Mouse (Mus musculus): ENCODE results near the gene Lrrk1. TPM values are rescaled to one million over a fixed set of nuclear protein-coding genes. Genes with fewer than 3 reads are reported as not detected.

The Lrrk1 gene
- polyA plus RNA-seq, 1 experiment: not detected

DNA sequence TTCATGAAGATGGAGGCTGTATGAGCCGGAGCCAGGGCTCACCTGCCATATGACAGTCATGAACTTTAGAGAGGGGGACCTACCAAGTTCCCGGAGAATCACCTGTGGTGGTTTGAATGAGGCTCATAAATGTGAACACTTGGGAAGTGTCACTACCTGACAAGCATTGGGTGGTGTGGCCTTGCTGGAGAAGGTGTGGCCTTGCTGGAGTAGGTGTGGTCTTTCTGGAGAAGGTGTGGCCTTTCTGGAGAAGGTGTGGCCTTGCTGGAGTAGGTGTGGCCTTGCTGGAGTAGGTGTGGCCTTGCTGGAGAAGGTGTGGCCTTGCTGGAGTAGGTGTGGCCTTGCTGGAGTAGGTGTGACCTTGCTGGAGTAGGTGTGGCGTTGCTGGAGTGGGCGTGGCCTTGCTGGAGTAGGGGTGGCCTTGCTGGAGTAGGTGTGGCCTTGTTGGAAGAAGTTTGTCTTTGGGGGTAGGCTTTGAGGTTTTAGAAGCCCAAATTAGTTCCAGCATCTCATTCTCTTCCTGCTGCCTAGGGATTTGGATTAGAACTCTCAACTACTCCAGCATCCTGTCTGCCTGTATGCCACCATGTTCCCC is 54.1 kb downstream of the Lrrk1 start:
- H3K27ac ChIP-seq (ENCODE audit: insufficient read depth, low read depth, low read length): no peak overlapping the region
- H3K4me1 ChIP-seq (ENCODE audit: control insufficient read depth, insufficient read depth, low read length): no peaks in the 10 kb centered on the region
- no peak overlapping the region for H3K4me3 ChIP-seq (ENCODE audit: insufficient read depth, low read depth, low read length)
- TF ChIP-seq POLR2A (IDR thresholded peaks at IDR 0.05; ENCODE audit: insufficient read depth, low read depth, low read length): no peak
- no peak for TF ChIP-seq CTCF (IDR thresholded peaks at IDR 0.05; ENCODE audit: insufficient read depth, low read depth, low read length)
- WGBS: 92% methylated on average over 4 of the region's 4 CpGs

DNA sequence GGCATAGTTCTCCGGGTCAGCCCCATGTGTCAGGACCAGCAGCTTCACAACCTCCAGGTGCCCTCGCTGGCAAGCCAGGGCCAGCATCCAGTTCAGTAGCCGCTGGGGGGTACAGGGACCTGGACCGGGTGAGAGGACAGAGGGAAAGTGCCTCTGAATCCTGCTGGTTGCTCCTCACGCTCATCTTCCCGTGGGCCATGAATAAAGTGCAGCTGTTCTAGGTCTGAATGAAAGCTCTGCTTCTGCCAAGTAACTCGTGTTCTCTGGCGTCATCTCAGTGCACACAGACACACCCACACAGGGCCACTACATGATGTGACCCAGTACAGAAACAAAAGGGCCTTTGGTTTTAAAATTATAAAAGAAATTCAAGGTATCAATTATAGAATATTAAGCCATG is 55.8 kb downstream of the Lrrk1 start:
- Histone ChIP-seq H3K4me3 (ENCODE audit: insufficient read depth, low read depth, low read length) (no peak overlapping the region), H3K4me1 (ENCODE audit: control insufficient read depth, insufficient read depth, low read length) (no peaks in the 10 kb centered on the region), H3K27ac (ENCODE audit: insufficient read depth, low read depth, low read length) (no peak overlapping the region)
- 75% methylated on average over 8 of the region's 8 CpGs for WGBS
- no peak for TF ChIP-seq POLR2A (IDR thresholded peaks at IDR 0.05; ENCODE audit: insufficient read depth, low read depth, low read length)
- TF ChIP-seq CTCF (IDR thresholded peaks at IDR 0.05; ENCODE audit: insufficient read depth, low read depth, low read length): no peak

DNA sequence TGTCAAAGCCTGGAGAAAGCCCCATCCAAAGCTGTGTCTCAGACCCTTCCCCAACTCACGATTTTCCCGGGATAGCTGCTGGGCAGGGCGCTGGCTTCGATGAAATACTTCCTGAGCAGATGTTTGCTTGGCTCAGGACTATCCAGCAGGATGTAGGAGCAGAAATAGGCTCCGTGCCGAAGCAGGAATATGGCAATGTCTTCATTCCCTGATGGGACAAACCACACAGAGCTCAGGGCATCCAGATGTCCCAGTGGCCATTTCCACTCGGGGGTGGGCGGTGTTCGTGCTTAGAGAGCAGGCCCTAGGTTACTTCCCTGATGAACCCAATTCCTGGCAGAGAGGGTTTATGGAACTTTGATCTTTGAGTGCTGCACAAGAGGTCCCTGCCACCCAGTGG is 57.5 kb downstream of the Lrrk1 start:
- Histone ChIP-seq H3K4me1 (ENCODE audit: control insufficient read depth, insufficient read depth, low read length) (no peaks in the 10 kb centered on the region), H3K4me3 (ENCODE audit: insufficient read depth, low read depth, low read length) (no peak overlapping the region), H3K27ac (ENCODE audit: insufficient read depth, low read depth, low read length) (no peak overlapping the region)
- WGBS: 94% methylated on average over 9 of the region's 9 CpGs
- TF ChIP-seq CTCF (IDR thresholded peaks at IDR 0.05; ENCODE audit: insufficient read depth, low read depth, low read length): no peak
- no peak for TF ChIP-seq POLR2A (IDR thresholded peaks at IDR 0.05; ENCODE audit: insufficient read depth, low read depth, low read length)

DNA sequence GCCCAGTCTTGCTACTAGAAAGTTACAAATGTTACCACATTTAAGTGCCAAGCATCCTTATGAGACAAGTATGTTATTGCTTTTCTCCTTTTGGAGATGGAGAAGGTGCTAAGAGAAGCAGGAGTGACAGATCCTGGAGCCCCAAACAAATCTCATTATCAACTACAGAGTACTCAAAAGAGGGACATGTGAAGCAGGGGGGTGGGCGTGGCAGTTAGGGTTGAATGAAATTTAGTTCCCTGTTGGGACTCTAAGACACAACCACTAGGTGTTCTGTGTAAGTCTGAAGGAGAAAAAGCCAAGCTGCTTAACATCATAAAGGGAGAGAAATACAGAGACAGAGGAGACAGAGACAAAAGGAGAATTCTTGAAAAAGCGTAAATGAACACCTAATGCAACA is 60.6 kb downstream of the Lrrk1 start:
- 80% methylated on average over 2 of the region's 2 CpGs for WGBS
- TF ChIP-seq CTCF (IDR thresholded peaks at IDR 0.05; ENCODE audit: insufficient read depth, low read depth, low read length): no peak
- TF ChIP-seq POLR2A (IDR thresholded peaks at IDR 0.05; ENCODE audit: insufficient read depth, low read depth, low read length): no peak

DNA sequence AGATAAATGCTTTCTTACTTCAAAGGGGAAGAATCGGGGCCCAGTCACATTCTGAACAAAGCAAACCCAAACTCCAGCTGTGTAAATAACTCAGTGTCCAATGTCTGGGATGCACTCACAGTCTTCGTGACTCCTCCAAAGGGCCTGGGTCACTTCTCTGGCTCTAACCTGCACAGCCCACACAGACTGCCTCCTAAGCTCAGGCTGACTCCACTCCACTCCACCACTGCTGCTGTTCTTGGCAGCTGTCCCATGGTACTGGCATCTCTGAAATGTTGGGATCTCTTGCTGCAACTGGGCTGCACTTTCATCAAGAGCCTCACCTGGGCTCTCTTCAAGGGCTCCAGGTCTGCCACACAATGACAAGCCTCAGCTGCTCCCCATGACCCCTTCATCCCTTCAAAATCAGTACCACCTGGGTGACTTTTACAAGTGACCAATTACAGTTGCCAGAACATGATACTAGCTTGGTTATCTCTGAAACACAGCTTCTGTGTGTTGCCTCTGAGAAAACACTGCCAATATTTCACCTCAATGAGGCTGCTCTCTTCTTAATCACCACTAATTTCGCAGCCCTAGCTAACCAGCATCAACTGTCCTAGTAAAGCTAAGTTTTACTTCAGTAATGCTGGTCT is 62.6 kb downstream of the Lrrk1 start:
- Histone ChIP-seq H3K4me3 (ENCODE audit: insufficient read depth, low read depth, low read length) (no peak overlapping the region), H3K4me1 (ENCODE audit: control insufficient read depth, insufficient read depth, low read length) (no peaks in the 10 kb centered on the region), H3K27ac (ENCODE audit: insufficient read depth, low read depth, low read length) (no peak overlapping the region)
- TF ChIP-seq POLR2A (IDR thresholded peaks at IDR 0.05; ENCODE audit: insufficient read depth, low read depth, low read length) (no peak), CTCF (IDR thresholded peaks at IDR 0.05; ENCODE audit: insufficient read depth, low read depth, low read length) (no peak)
- 83% methylated on average over 3 of the region's 3 CpGs for WGBS

More for the DNA sequence above, 60.6 kb downstream of the Lrrk1 start:
- Histone ChIP-seq H3K4me3 (ENCODE audit: insufficient read depth, low read depth, low read length) (no peak overlapping the region), H3K4me1 (ENCODE audit: control insufficient read depth, insufficient read depth, low read length) (no peaks in the 10 kb centered on the region), H3K27ac (ENCODE audit: insufficient read depth, low read depth, low read length) (no peak overlapping the region)

DNA sequence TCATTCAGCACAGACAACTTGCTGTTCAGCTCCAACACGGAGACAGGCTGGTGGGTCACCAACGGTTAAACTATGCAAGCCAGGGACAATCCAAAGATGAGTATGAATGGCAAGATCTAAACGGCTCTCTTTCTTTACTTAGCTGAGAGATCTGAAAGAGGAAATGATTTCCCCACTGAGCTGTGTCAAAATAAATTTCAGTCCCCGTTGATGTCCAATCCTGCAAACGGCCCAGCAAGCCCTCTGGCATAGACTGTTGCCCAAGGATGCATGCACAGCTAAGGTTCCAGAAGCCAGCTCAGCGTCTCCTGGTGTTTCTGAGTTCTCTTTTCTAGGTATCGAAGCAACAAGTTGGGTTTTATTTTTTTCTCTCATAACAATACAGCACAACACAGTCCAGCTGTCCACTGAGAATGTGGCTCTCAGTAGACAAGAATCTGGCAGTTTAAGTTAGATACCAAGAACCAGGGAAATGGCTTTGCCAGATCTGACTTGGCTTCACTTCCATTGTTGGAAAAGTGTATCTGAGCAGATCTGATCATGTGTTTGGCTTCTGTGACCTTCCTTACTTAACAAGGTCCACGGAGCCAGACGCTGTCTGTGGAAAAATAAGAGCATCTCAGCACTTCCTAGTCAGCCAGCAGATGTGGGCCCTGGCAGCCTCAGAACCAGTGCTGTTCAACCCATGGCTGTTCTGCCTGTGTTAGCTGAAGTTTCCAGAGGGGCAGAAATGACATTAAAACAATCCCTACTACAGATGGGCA is 64.7 kb downstream of the Lrrk1 start:
- Histone ChIP-seq H3K27ac (ENCODE audit: insufficient read depth, low read depth, low read length) (no peak overlapping the region), H3K4me1 (ENCODE audit: control insufficient read depth, insufficient read depth, low read length) (no peaks in the 10 kb centered on the region), H3K4me3 (ENCODE audit: insufficient read depth, low read depth, low read length) (no peak overlapping the region)
- no peak for TF ChIP-seq CTCF (IDR thresholded peaks at IDR 0.05; ENCODE audit: insufficient read depth, low read depth, low read length)
- TF ChIP-seq POLR2A (IDR thresholded peaks at IDR 0.05; ENCODE audit: insufficient read depth, low read depth, low read length): no peak
- WGBS: 78% methylated on average over 9 of the region's 9 CpGs

DNA sequence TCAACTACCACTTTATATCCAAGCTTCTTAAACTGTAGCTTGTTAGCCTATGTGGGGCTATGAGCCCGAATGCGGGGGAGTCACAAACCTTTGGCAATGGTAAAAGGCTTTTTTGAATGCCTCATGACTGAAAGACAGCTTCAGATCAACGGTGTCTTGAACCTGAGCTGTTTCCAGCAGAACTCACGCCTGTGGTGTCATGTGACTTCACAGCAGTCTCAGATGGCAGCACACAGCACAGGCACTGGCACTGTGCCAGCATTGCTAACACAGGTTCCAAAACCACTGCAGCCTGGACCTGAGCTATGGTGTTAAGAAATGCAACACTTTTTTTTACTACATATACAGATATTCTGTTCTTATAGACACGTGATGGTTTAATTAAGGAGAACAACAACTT is 67.2 kb downstream of the Lrrk1 start:
- WGBS: 27% methylated on average over 5 of the region's 5 CpGs
- TF ChIP-seq CTCF (IDR thresholded peaks at IDR 0.05; ENCODE audit: insufficient read depth, low read depth, low read length) (no peak), POLR2A (IDR thresholded peaks at IDR 0.05; ENCODE audit: insufficient read depth, low read depth, low read length) (no peak)
- Histone ChIP-seq H3K4me3 (ENCODE audit: insufficient read depth, low read depth, low read length) (no peak overlapping the region), H3K27ac (ENCODE audit: insufficient read depth, low read depth, low read length) (no peak overlapping the region), H3K4me1 (ENCODE audit: control insufficient read depth, insufficient read depth, low read length) (no peaks in the 10 kb centered on the region)

DNA sequence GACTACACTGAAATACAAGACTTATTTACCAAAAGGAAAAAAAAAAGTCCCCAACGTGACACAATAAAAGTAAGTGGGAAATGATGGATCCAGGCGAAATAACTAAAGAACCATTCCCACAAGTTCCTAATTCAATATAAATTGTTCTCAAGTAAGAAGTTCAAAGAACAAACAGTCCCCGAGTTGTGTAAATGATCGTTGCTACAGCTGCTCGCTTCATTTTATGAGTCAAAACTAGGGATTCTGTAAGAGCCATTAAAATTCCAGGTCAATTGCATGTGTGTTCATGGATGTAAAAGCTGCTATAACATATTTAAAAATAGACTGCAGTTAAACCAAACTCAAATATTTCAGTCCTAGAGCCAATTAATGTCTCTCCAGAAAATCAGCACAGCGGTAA is 70.0 kb downstream of the Lrrk1 start:
- no peaks in the 10 kb centered on the region for H3K4me1 ChIP-seq (ENCODE audit: control insufficient read depth, insufficient read depth, low read length)
- H3K27ac ChIP-seq (ENCODE audit: insufficient read depth, low read depth, low read length): no peak overlapping the region
- TF ChIP-seq CTCF (IDR thresholded peaks at IDR 0.05; ENCODE audit: insufficient read depth, low read depth, low read length): no peak
- no peak for TF ChIP-seq POLR2A (IDR thresholded peaks at IDR 0.05; ENCODE audit: insufficient read depth, low read depth, low read length)
- no peak overlapping the region for H3K4me3 ChIP-seq (ENCODE audit: insufficient read depth, low read depth, low read length)
- WGBS: 87% methylated on average over 6 of the region's 6 CpGs
